Mouse (Mus musculus) CH12.LX (cell line): ENCODE measurements around the gene Olfr1174-ps. TPM values are rescaled to one million over a fixed set of nuclear protein-coding genes. Genes with fewer than 3 reads are reported as not detected.

Experiments used
- DNase-seq: peaks from one replicate; pipeline ENCODE4 v3.0.0-alpha.2; 2013; ENCODE audit errors: extremely low read depth
- H3K27ac ChIP-seq: 2 replicates; pipeline ENCODE4 v1.5.1; 2012; ENCODE audit warnings: low read depth, mild to moderate bottlenecking, control low read depth, moderate library complexity; ENCODE audit not compliant: insufficient read depth
- H3K27me3 ChIP-seq: replicated peaks from 2 replicates; pipeline ENCODE3; 2012; ENCODE audit warnings: inconsistent platforms
- H3K36me3 ChIP-seq, 2 experiments: replicated peaks in 1 of 2; 2 replicates each; pipeline versions ENCODE3 to v1.6.1; 2012; ENCODE audit warnings: inconsistent platforms in 1 of 2, low read length in 1 of 2, mild to moderate bottlenecking in 1 of 2, mixed read lengths in 1 of 2, moderate library complexity in 1 of 2; ENCODE audit not compliant: control insufficient read depth in 1 of 2, insufficient read depth in 1 of 2
- H3K4me1 ChIP-seq, 2 experiments: 2 replicates each; pipeline ENCODE4 v1.6.1; 2012; ENCODE audit warnings: inconsistent platforms in 1 of 2, moderate library complexity in 1 of 2; ENCODE audit not compliant: insufficient read depth in 2 of 2, control insufficient read depth in 1 of 2
- H3K4me2 ChIP-seq: 2 replicates; pipeline ENCODE4 v1.6.1; 2012; ENCODE audit warnings: low read depth, mild to moderate bottlenecking, control low read depth; ENCODE audit not compliant: poor library complexity, insufficient read depth, severe bottlenecking
- H3K4me3 ChIP-seq, 3 experiments: fragments of 150-350 bp in 1 of 3; sonication (generic) in 1 of 3; replicated peaks in 1 of 3; 2 replicates each; pipeline versions ENCODE3 to v1.5.1; 2011 to 2012; ENCODE audit warnings: low read depth in 2 of 3, low read length in 2 of 3, mild to moderate bottlenecking in 2 of 3, moderate library complexity in 2 of 3, control low read depth in 1 of 3, improper control_type of control experiment in 1 of 3, inconsistent platforms in 1 of 3, mixed read lengths in 1 of 3; ENCODE audit not compliant: poor library complexity in 1 of 3
- H3K79me2 ChIP-seq: replicated peaks from 2 replicates; pipeline ENCODE4 v1.6.1; 2012; ENCODE audit warnings: mild to moderate bottlenecking, moderate library complexity; ENCODE audit not compliant: control insufficient read depth, poor library complexity, insufficient read depth, severe bottlenecking; ENCODE audit errors: extremely low read depth
- H3K9ac ChIP-seq: 2 replicates; pipeline ENCODE4 v1.6.1; 2012; ENCODE audit warnings: low read depth, mild to moderate bottlenecking, control low read depth, moderate library complexity; ENCODE audit not compliant: insufficient read depth
- H3K9me3 ChIP-seq: replicated peaks from 2 replicates; pipeline ENCODE3; 2012; ENCODE audit warnings: low read length, inconsistent platforms, mixed read lengths
- BHLHE40 ChIP-seq: IDR thresholded peaks from 2 replicates; pipeline ENCODE4 v1.6.1; 2011; ENCODE audit warnings: mild to moderate bottlenecking, low read depth, low read length, improper control_type of control experiment
- CTCF ChIP-seq, 2 experiments: IDR thresholded peaks in 1 of 2; conservative IDR thresholded peaks in 1 of 2; 2 replicates each; pipeline ENCODE4 v1.5.1; 2011 to 2012; ENCODE audit warnings: low read depth in 2 of 2, low read length in 2 of 2, improper control_type of control experiment in 1 of 2, inconsistent platforms in 1 of 2, mild to moderate bottlenecking in 1 of 2, moderate library complexity in 1 of 2
- ELF1 ChIP-seq: IDR thresholded peaks from 2 replicates; pipeline ENCODE4 v1.6.1; 2014; ENCODE audit warnings: low read depth, mild to moderate bottlenecking, inconsistent platforms, low read length, improper control_type of control experiment
- EP300 ChIP-seq: IDR thresholded peaks from 2 replicates; pipeline ENCODE4 v1.6.1; 2011; ENCODE audit warnings: low read length, improper control_type of control experiment
- ETS1 ChIP-seq: conservative IDR thresholded peaks from 2 replicates; pipeline ENCODE4 v1.6.1; 2012; ENCODE audit warnings: low read depth, mild to moderate bottlenecking, inconsistent platforms, low read length, improper control_type of control experiment, moderate library complexity
- GABPA ChIP-seq: IDR thresholded peaks from 2 replicates; pipeline ENCODE4 v1.6.1; 2012; ENCODE audit warnings: low read depth, low read length, improper control_type of control experiment, inconsistent platforms; ENCODE audit not compliant: insufficient replicate concordance
- HCFC1 ChIP-seq: IDR thresholded peaks from 2 replicates; pipeline ENCODE4 v1.6.1; 2012; ENCODE audit warnings: low read depth, mild to moderate bottlenecking, inconsistent platforms, low read length, improper control_type of control experiment
- IRF4 ChIP-seq: IDR thresholded peaks from 2 replicates; pipeline ENCODE4 v1.6.1; 2014; ENCODE audit warnings: low read depth, mild to moderate bottlenecking, inconsistent platforms, low read length, improper control_type of control experiment
- JUN ChIP-seq: IDR thresholded peaks from 2 replicates; pipeline ENCODE4 v1.6.1; 2011; ENCODE audit warnings: low read depth, mild to moderate bottlenecking, low read length, improper control_type of control experiment, moderate library complexity; ENCODE audit not compliant: insufficient read depth
- MAFK ChIP-seq: IDR thresholded peaks from 2 replicates; pipeline ENCODE4 v1.6.1; 2011; ENCODE audit warnings: low read length, improper control_type of control experiment; ENCODE audit not compliant: insufficient replicate concordance
- NRF1 ChIP-seq: IDR thresholded peaks from 2 replicates; pipeline ENCODE4 v1.6.1; 2014; ENCODE audit warnings: low read depth, mild to moderate bottlenecking, inconsistent platforms, low read length, improper control_type of control experiment, moderate library complexity
- POLR2AphosphoS2 ChIP-seq: IDR thresholded peaks from 2 replicates; pipeline ENCODE4 v1.6.1; 2011; ENCODE audit warnings: low read depth, low read length, improper control_type of control experiment
- RAD21 ChIP-seq: IDR thresholded peaks from 2 replicates; pipeline ENCODE4 v1.6.1; 2011; ENCODE audit warnings: low read depth, mild to moderate bottlenecking, low read length, improper control_type of control experiment, moderate library complexity
- SIN3A ChIP-seq: IDR thresholded peaks from 2 replicates; pipeline ENCODE4 v1.6.1; 2012; ENCODE audit warnings: low read length, improper control_type of control experiment, inconsistent platforms
- SMC3 ChIP-seq: IDR thresholded peaks from 2 replicates; pipeline ENCODE4 v1.6.1; 2011; ENCODE audit warnings: low read depth, low read length, improper control_type of control experiment
- TBP ChIP-seq: conservative IDR thresholded peaks from 2 replicates; pipeline ENCODE4 v1.6.1; 2011; ENCODE audit warnings: low read depth, low read length, improper control_type of control experiment
- USF1 ChIP-seq: IDR thresholded peaks from 2 replicates; pipeline ENCODE4 v1.6.1; 2014; ENCODE audit warnings: low read depth, mild to moderate bottlenecking, inconsistent platforms, low read length, improper control_type of control experiment
- ZC3H11A ChIP-seq: IDR thresholded peaks from 2 replicates; pipeline ENCODE4 v1.6.1; 2012; ENCODE audit warnings: low read depth, mild to moderate bottlenecking, inconsistent platforms, low read length, improper control_type of control experiment
- ZKSCAN1 ChIP-seq: IDR thresholded peaks from 2 replicates; pipeline ENCODE4 v1.6.1; 2012; ENCODE audit warnings: low read depth, inconsistent platforms, low read length, improper control_type of control experiment, borderline replicate concordance
- ZMIZ1 ChIP-seq: IDR thresholded peaks from 2 replicates; pipeline ENCODE4 v1.6.1; 2012; ENCODE audit warnings: low read depth, mild to moderate bottlenecking, inconsistent platforms, low read length, improper control_type of control experiment
- dilution Hi-C: fragments of 300-500 bp; cut with MboI; formaldehyde crosslinking; loops from 2 replicates; pipeline ENCODE4 v1.14.3; 2020; ENCODE audit warnings: low sequenced_read_pairs; ENCODE audit not compliant: extremely low pct_unique_long_range_greater_than_20kb, extremely low pct_ligation_motif_present
- in situ Hi-C: fragments of 300-500 bp; cut with MboI; formaldehyde crosslinking; loops from 3 replicates; pipeline ENCODE4 v1.14.3; 2019; ENCODE audit warnings: low sequenced_read_pairs, low pct_ligation_motif_present, low pct_unique_long_range_greater_than_20kb, mixed read lengths
- polyA plus RNA-seq: library from polyadenylated mRNA; unstranded; fragments of >175 nt; gene quantifications from 2 replicates; pipeline ENCODE4 v1.2.1, GENCODE M21; 2012; ENCODE audit warnings: low read depth; ENCODE audit not compliant: insufficient read length
- total RNA-seq, 2 experiments: library from RNA; depleted of rRNA; stranded (reverse); fragments of 300-350 nt in 1 of 2; fragments of >200 nt in 1 of 2; gene quantifications; 2 replicates each; pipeline ENCODE4 v1.2.3; 2012 to 2014

Olfr1174-ps gene
- not detected in 2 replicates for total RNA-seq (2012; rRNA removed)
- total RNA-seq (2014; rRNA removed): not detected in 2 replicates
- polyA plus RNA-seq: not detected in 2 replicates

DNA sequence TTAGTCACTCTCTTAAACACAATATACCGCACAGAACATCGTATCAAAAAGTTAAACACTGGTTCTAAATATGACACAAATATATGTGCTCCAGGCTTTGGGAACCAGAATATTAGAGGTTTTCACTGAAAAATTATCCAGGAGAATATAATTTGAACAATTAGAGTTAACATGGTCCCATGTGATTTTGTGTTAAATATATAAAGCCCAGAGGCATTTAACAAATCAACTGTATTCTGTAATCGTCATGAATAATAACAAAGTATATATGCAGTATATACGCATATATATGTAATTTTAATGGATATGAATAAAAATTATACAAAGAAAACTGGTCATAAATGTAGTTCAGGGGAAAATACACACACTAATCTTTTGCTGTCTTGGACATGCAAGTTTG lies at the start of gene Olfr1174-ps:
Gene Olfr1174-ps (minus strand): TSS at position 101 of the 400 bp plus-strand sequence.
- Histone ChIP-seq H3K27ac (no peak within 1 kb of the TSS), H3K4me1 (no peaks in the 10 kb centered on the region), H3K9ac (no peak within 1 kb of the TSS), H3K79me2 (no peaks in the 10 kb centered on the region), H3K27me3 (no peaks in the 10 kb centered on the region), H3K4me3 (no peak within 1 kb of the TSS), H3K9me3 (peaks cover 6% of the 10 kb centered on the region), H3K4me2 (no peak within 1 kb of the TSS), H3K36me3 (no peaks in the 10 kb centered on the region)
- dilution Hi-C loops: no loop called here
- DNase-seq: no peak
- TF ChIP-seq JUN (no peak), MAFK (no peak), IRF4 (no peak), GABPA (no peak), POLR2AphosphoS2 (no peak)
- in situ Hi-C loops: no loop called here

GRCm38 (mm10) chr2:88356304-88356703 lies 41.4 kb upstream of the Olfr1174-ps start:
- peak; percentile 10 for DNase-seq
- in situ Hi-C loops: no loop called here
- H3K79me2 ChIP-seq: no peaks in the 10 kb centered on the region
- no peak overlapping the region for H3K27ac ChIP-seq
- H3K4me1 ChIP-seq: no peaks in the 10 kb centered on the region
- peaks cover 4% of the 10 kb centered on the region for H3K9me3 ChIP-seq
- no peaks in the 10 kb centered on the region for H3K36me3 ChIP-seq
- H3K4me2 ChIP-seq: no peak overlapping the region
- no peak for TF ChIP-seq TBP
- no peak for TF ChIP-seq ZMIZ1
- no peak for TF ChIP-seq SIN3A
- peak; percentile 53 for TF ChIP-seq SMC3
- TF ChIP-seq MAFK: no peak
- peak; percentile 78 for TF ChIP-seq RAD21
- no peak for TF ChIP-seq ZC3H11A
- TF ChIP-seq NRF1: no peak
- no peak for TF ChIP-seq HCFC1
- TF ChIP-seq ZKSCAN1: no peak
- no peak for TF ChIP-seq BHLHE40
- TF ChIP-seq ETS1: no peak
- TF ChIP-seq USF1: no peak
- TF ChIP-seq CTCF (conservative IDR thresholded peaks at IDR 0.05 in 1 of 2, IDR thresholded peaks at IDR 0.05 in 1 of 2; ENCODE audit: low read depth in 2 of 2, low read length in 2 of 2): peak in 1 of 2 experiments; percentile 58; a peak in 2 of 4 replicates
- TF ChIP-seq EP300: no peak
- TF ChIP-seq IRF4: no peak
- TF ChIP-seq ELF1: no peak
- H3K4me3 ChIP-seq: no peak overlapping the region
- dilution Hi-C loops: no loop called here
- no peaks in the 10 kb centered on the region for H3K27me3 ChIP-seq
- H3K9ac ChIP-seq: no peak overlapping the region
